In the genomic region with DNA sequence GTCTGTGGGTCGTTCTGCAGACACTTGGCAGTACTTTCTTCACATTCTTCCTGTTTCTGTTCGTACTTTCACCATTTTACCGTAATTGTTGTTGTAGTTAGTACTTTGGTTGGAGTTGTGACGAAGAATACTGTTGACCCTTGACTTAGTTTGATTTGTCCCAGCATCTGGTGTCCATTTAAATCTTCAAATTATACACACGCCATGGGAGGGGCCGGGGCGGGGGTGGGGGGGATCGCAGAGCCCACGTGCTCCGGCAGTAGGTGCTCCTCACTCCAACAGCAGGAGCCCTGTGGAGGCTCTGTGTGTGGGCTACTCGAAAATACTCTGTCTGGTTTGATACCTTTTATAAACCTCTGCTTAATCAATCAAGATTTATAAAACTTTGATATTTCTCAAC, we compare ENCODE assay signal across 31 mouse cellular contexts.
"Had no signal": no experiment of that assay in that cellular context is flagged by ENCODE, and none has a peak within 500 bp of the region (broad histone marks: within the 10 kb centered on the region; RNA-seq: fewer than 3 reads in every experiment).

No protein-coding gene starts in this region.

- DNase-seq: left cerebral cortex, postnatal 4 days; liver; liver, embryonic 13.5 days; liver, postnatal 0 days; lung, adult 18-20 months; lung, adult 2 months; lung, embryonic 14.5 days; lung, postnatal 10 days; lung, postnatal 14 days; lung, postnatal 36 days; lung, postnatal 4 days; midbrain, embryonic 14.5 days had no signal

- H3K9me3 ChIP-seq: limb, embryonic 10.5 days; limb, embryonic 12.5 days; limb, embryonic 13.5 days; limb, embryonic 15.5 days; liver, embryonic 12.5 days; liver, embryonic 13.5 days; liver, embryonic 15.5 days; lung, embryonic 15.5 days; megakaryocyte, embryonic 14.5 days; midbrain, embryonic 10.5 days; midbrain, embryonic 12.5 days; midbrain, embryonic 13.5 days; midbrain, embryonic 15.5 days; neural tube, embryonic 12.5 days had no signal

- H3K27me3 ChIP-seq: limb, embryonic 12.5 days; limb, embryonic 13.5 days; limb, embryonic 15.5 days; liver, embryonic 12.5 days; liver, embryonic 13.5 days; liver, embryonic 15.5 days; lung, embryonic 15.5 days; megakaryocyte, embryonic 14.5 days; midbrain, embryonic 12.5 days; midbrain, embryonic 13.5 days; midbrain, embryonic 15.5 days; neural tube, embryonic 12.5 days had no signal

- H3K27ac ChIP-seq: limb, embryonic 10.5 days; limb, embryonic 12.5 days; limb, embryonic 13.5 days; limb, embryonic 15.5 days; liver, embryonic 12.5 days; liver, embryonic 13.5 days; liver, embryonic 14.5 days; liver, embryonic 15.5 days; lung, embryonic 15.5 days; macrophage; midbrain, embryonic 10.5 days; midbrain, embryonic 12.5 days; midbrain, embryonic 13.5 days; midbrain, embryonic 15.5 days; neural tube, embryonic 12.5 days had no signal

- ATAC-seq: liver, embryonic 12.5 days; liver, postnatal 0 days; lung, postnatal 0 days; midbrain, embryonic 13.5 days; midbrain, embryonic 15.5 days; midbrain, embryonic 16.5 days had no signal

- H3K4me3 ChIP-seq: limb, embryonic 10.5 days; limb, embryonic 12.5 days; limb, embryonic 13.5 days; limb, embryonic 15.5 days; liver, embryonic 12.5 days; liver, embryonic 13.5 days; liver, embryonic 15.5 days; lung, embryonic 15.5 days; megakaryocyte, embryonic 14.5 days; midbrain, embryonic 10.5 days; midbrain, embryonic 12.5 days; midbrain, embryonic 13.5 days; midbrain, embryonic 15.5 days; myocyte; neural tube, embryonic 12.5 days had no signal

- H3K9ac ChIP-seq: limb, embryonic 12.5 days; limb, embryonic 13.5 days; limb, embryonic 15.5 days; liver, embryonic 12.5 days; liver, embryonic 13.5 days; liver, embryonic 14.5 days; liver, embryonic 15.5 days; liver, postnatal 0 days; lung, embryonic 14.5 days; lung, embryonic 15.5 days; midbrain, embryonic 12.5 days; midbrain, embryonic 13.5 days; midbrain, embryonic 15.5 days; neural tube, embryonic 12.5 days had no signal

- H3K4me1 ChIP-seq: limb, embryonic 13.5 days; limb, embryonic 15.5 days; liver, embryonic 12.5 days; liver, embryonic 13.5 days; liver, embryonic 15.5 days; lung, embryonic 15.5 days; midbrain, embryonic 10.5 days; midbrain, embryonic 12.5 days; midbrain, embryonic 13.5 days; neural tube, embryonic 12.5 days had no signal

- H3K4me2 ChIP-seq: limb, embryonic 12.5 days; limb, embryonic 13.5 days; limb, embryonic 15.5 days; liver, embryonic 11.5 days; liver, embryonic 12.5 days; liver, embryonic 13.5 days; liver, embryonic 15.5 days; lung, embryonic 14.5 days; lung, embryonic 15.5 days; midbrain, embryonic 12.5 days; midbrain, embryonic 13.5 days; midbrain, embryonic 15.5 days; neural tube, embryonic 12.5 days had no signal
